Mouse (Mus musculus) hindbrain, embryonic 12.5 days (tissue): ENCODE data around the gene Ube2q1. TPM values are rescaled to one million over a fixed set of nuclear protein-coding genes. Genes with fewer than 3 reads are reported as not detected.

Experiments used
- ATAC-seq: fragments of 200-750 bp; cut with Nextera tagmentation; 2 replicates; pipeline ENCODE4 v1.8.0; 2017; ENCODE audit warnings: moderate TSS enrichment; ENCODE audit not compliant: low FRiP score
- H3K27ac ChIP-seq: fragments of 300-500 bp; sonication (generic); 2 replicates; pipeline ENCODE4 v1.5.1; 2016; ENCODE audit warnings: mild to moderate bottlenecking
- H3K27me3 ChIP-seq: fragments of 300-500 bp; sonication (generic); 2 replicates; pipeline ENCODE4 v1.6.1; 2016; ENCODE audit warnings: mild to moderate bottlenecking
- H3K36me3 ChIP-seq: fragments of 300-500 bp; sonication (generic); 2 replicates; pipeline ENCODE4 v1.6.1; 2016; ENCODE audit warnings: mild to moderate bottlenecking
- H3K4me1 ChIP-seq: fragments of 300-500 bp; sonication (generic); 2 replicates; pipeline ENCODE4 v1.6.1; 2016
- H3K4me2 ChIP-seq: fragments of 300-500 bp; sonication (generic); replicated peaks from 2 replicates; pipeline ENCODE4 v1.6.1; 2016; ENCODE audit warnings: mild to moderate bottlenecking
- H3K4me3 ChIP-seq: fragments of 300-500 bp; sonication (generic); 2 replicates; pipeline ENCODE4 v1.5.1; 2016; ENCODE audit warnings: mild to moderate bottlenecking
- H3K9ac ChIP-seq: fragments of 300-500 bp; sonication (generic); 2 replicates; pipeline ENCODE4 v1.6.1; 2016; ENCODE audit warnings: mild to moderate bottlenecking, moderate library complexity
- H3K9me3 ChIP-seq: fragments of 300-500 bp; sonication (generic); replicated peaks from 2 replicates; pipeline ENCODE4 v1.6.1; 2016; ENCODE audit warnings: mild to moderate bottlenecking
- WGBS: fragments of 180-500 bp; shearing (Covaris S2); methylation state at CpG from one replicate; pipeline ENCODE4 v1.1.7; 2016; 5-methylcytosine and 5-hydroxymethylcytosine counted together
- polyA plus RNA-seq: library from polyadenylated mRNA; unstranded; fragments of >200 nt; fragmentation: Nextera tagmentation; extraction: Ambion mirVana; gene quantifications from 2 replicates; pipeline ENCODE4 v1.2.1, GENCODE M21; 2016

Ube2q1 gene
- 19.2 and 19.9 TPM in 2 replicates for polyA plus RNA-seq

DNA sequence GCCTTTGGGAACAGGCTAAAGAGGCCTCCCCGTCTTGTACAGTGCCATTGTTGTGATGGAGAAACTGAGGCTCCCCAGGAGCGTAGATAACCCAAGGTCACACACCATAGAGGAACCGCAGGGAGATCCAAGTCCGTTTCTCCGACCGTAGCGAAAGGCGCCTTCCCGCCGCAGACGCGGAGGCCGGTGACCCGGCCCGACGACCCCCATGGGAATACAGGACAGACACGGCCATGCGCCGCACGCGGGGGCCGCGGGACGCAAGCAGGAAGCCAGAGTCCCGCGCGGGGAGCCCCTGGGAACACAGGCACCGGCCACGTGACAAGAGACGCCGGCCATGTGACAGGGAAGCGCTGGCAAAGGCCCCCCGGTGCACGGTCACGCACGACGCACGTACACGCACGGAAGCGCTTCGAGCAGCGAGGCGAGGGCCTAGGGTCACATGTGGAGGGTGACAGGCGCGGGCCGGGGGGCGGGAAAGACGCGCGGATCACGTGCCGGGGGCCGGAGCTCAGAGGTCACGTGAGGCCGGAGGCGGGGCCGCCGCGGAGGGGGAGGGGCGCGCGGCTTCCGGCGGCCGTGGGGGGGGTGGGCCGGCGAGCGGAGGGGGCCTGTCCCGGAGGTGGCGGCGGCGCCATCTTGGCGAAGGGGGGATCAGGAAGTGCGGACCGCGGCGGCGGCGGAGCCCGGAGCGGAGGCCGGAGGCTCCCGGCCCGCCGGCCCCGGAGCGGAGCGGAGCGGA lies at the start of gene Ube2q1:
TSS of gene Ube2q1 (plus strand) at position 649 of the 742 bp plus-strand sequence.
- peak within 1 kb of the TSS; percentile 99 for H3K4me3 ChIP-seq
- no peaks in the 10 kb centered on the region for H3K9me3 ChIP-seq
- peak within 1 kb of the TSS; percentile 97 for H3K27ac ChIP-seq
- H3K36me3 ChIP-seq, result peaks cover 18% of the 10 kb centered on the region
- H3K9ac ChIP-seq, result peak within 1 kb of the TSS; percentile 99
- no peaks in the 10 kb centered on the region for H3K27me3 ChIP-seq
- H3K4me1 ChIP-seq, result peaks cover 35% of the 10 kb centered on the region
- ATAC-seq, result peak; percentile 95
- under 1% methylated on average over 69 of the region's 90 CpGs for WGBS
- H3K4me2 ChIP-seq, result peak within 1 kb of the TSS; percentile 90

DNA sequence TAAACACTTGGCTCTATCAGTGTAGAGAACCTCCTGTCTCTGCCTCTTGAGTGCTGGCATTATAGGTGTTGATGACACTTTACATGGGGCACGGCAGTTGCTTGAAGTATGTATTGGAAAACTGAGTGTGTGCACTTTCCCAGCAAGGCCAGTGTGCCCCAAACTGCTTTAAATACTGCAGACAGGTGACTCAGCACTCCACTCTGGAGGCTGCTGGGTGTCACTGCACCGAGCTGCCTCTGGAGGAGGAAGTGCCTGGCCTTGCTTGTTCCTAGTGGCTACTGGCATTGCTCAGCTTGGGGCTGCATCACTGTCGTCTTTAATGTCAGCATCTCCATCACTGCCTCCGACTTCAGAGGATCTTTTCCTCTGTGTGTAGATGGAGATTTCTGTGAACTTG lies 46.4 kb upstream of the Ube2q1 start:
- H3K9ac ChIP-seq, result no peak overlapping the region
- peaks cover 17% of the 10 kb centered on the region for H3K4me1 ChIP-seq
- H3K9me3 ChIP-seq, result no peaks in the 10 kb centered on the region
- no peak overlapping the region for H3K4me3 ChIP-seq
- H3K27ac ChIP-seq, result no peak overlapping the region
- H3K27me3 ChIP-seq, result no peaks in the 10 kb centered on the region
- H3K36me3 ChIP-seq, result no peaks in the 10 kb centered on the region
- no peak for ATAC-seq
- no peak overlapping the region for H3K4me2 ChIP-seq
- WGBS, result 16% methylated on average over 4 of the region's 4 CpGs

DNA sequence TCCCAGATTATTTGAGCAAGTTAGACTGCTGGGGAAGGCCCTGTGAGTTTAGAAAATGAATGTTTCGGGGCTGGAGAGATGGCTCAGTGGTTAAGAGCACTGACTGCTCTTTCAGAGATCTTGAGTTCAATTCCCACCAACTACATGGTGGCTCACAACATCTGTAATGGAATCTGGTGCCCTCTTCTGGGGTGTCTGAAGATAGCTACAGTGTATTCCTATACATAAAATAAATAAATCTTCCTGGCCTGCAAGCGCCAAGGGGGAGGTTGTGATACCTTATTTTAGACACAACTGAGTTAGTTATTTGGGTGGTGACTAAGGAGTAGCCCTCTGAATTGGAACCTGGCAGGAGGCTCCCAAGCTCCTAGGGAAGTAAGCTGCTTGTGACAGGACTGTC lies 44.6 kb upstream of the Ube2q1 start:
- H3K9ac ChIP-seq, result no peak overlapping the region
- H3K27me3 ChIP-seq, result no peaks in the 10 kb centered on the region
- H3K9me3 ChIP-seq, result no peaks in the 10 kb centered on the region
- ATAC-seq, result no peak
- H3K36me3 ChIP-seq, result no peaks in the 10 kb centered on the region
- WGBS, result 81% methylated on average over 2 of the region's 2 CpGs
- H3K4me1 ChIP-seq, result peaks cover 17% of the 10 kb centered on the region
- H3K4me3 ChIP-seq, result no peak overlapping the region
- H3K4me2 ChIP-seq, result no peak overlapping the region
- H3K27ac ChIP-seq, result no peak overlapping the region

DNA sequence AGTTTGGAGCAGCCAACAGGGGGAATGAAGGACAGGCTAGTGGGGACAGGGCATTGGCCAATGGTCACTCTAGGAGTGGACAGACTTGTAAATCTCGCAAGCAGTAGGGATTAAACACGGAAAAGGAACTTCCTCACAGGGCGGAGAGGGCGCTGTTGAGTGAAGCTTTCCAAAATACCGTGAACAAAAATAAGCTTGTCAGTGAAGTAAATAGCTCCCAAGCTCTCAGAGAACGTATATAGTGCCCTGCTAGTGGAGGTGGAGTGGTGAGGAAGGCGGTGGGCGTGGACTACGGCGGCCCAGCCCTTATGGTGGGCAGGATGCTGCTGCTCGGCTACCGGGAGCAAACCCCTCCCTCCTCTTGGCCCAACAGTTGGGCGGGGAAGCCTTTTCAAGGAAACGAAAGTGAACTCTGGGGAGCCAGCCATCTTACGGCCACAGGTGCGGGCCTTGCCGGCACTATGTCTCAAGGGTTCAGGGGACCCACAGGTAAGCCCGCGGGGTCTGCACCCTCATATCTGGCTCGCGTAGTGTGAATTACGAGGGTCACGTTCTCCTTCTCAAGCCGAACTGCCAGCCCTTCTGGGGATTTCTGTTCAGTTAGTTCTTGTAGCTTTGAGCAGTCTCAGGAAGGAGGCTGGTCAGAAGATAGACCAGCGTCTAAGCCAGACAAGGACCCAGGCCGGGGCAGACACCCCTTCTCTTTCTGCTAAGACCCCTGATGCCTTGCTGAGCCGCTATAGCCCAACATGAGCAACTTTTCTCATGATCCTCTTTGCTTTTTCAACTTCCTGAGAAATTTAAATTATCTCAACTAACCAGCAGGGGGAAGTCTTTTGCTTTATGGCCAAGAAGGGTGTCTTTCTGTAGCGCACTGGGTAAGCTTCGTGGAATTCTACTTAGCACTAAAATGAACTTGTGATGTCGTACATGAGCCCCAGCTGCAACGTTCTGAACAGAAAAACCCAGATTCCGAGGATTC lies 42.8 kb upstream of the Ube2q1 start:
- Histone ChIP-seq H3K4me2 (peak overlapping the region; percentile 67), H3K4me1 (peaks cover 17% of the 10 kb centered on the region), H3K4me3 (peak overlapping the region; percentile 43), H3K9me3 (no peaks in the 10 kb centered on the region), H3K27ac (0 out of 2 replicates have a peak overlapping the region, but pooled peaks have one; percentile 23), H3K36me3 (peaks cover 1% of the 10 kb centered on the region), H3K27me3 (no peaks in the 10 kb centered on the region), H3K9ac (peak overlapping the region; percentile 13)
- peak; percentile 76 for ATAC-seq
- WGBS, result 3% methylated on average over 32 of the region's 32 CpGs

DNA sequence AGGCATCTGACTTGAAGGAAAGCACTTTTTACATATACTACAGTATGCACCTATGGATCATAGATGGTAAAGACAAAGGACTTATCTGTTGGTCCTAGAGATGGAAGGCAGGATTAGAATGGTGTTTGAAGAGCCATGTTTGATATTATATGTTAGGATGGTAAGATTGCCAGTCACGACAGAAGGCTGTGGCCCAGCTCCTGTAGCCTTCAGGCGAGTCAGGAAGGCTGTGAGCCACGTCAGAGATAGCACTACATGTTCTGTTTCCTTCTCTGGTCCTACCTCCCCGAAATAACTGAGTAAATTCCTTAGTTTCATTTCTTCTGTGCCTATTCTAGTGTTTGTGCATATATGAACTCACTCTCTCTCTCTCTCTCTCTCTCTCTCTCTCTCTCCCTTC lies 41.3 kb upstream of the Ube2q1 start:
- Histone ChIP-seq H3K9ac (no peak overlapping the region), H3K4me2 (no peak overlapping the region), H3K4me3 (no peak overlapping the region), H3K4me1 (peaks cover 17% of the 10 kb centered on the region), H3K9me3 (no peaks in the 10 kb centered on the region), H3K36me3 (peaks cover 14% of the 10 kb centered on the region), H3K27me3 (no peaks in the 10 kb centered on the region), H3K27ac (no peak overlapping the region)
- ATAC-seq, result no peak
- WGBS, result 82% methylated on average over 4 of the region's 4 CpGs

DNA sequence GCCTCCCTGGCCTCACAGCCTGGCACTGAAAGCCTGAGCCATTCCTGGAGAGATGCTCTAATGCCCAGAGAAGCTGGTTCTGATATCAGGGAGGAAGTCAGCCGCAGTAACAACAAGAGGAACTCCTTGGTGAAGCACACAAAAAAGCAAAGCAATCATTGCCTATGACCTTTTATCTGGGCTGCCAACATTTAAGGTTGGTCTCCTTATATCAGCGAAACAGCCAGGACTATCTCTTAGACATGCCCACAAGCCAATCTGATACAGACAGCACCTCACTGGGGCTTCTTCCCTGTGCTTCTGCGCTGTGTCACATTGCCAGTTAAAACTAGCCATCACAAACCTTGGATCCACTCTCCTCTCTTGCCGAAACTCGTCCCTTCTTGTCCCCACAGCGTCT lies 34.9 kb upstream of the Ube2q1 start:
- no peak overlapping the region for H3K4me2 ChIP-seq
- 95% methylated on average over 6 of the region's 6 CpGs for WGBS
- no peaks in the 10 kb centered on the region for H3K27me3 ChIP-seq
- no peaks in the 10 kb centered on the region for H3K9me3 ChIP-seq
- no peaks in the 10 kb centered on the region for H3K4me1 ChIP-seq
- peaks cover 64% of the 10 kb centered on the region for H3K36me3 ChIP-seq
- H3K9ac ChIP-seq, result no peak overlapping the region
- no peak overlapping the region for H3K4me3 ChIP-seq
- ATAC-seq, result no peak
- no peak overlapping the region for H3K27ac ChIP-seq

DNA sequence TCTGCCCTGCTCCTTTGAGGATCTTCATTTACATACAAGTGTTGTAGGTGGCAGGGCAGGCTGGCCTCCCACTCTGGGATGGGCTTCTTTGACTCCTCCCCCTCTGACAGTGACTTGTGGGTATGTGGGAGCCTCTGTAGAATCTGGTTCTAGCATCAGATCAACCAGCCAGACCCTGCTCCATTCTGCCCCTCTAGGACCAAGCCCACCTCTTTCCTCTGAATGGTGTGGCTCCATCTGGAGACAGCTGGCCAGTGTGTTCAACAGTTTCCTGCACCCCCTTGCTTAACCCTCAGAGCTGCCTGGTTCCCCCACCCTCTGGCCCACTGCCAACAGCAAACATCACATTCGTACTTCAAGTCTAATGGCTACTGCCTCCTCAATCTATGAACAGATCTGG lies 21.1 kb upstream of the Ube2q1 start:
- Histone ChIP-seq H3K27ac (no peak overlapping the region), H3K9me3 (no peaks in the 10 kb centered on the region), H3K36me3 (peaks cover 89% of the 10 kb centered on the region), H3K4me2 (no peak overlapping the region), H3K4me3 (no peak overlapping the region), H3K4me1 (0 out of 2 replicates have a peak, but pooled peaks cover 7% of the 10 kb centered on the region), H3K27me3 (no peaks in the 10 kb centered on the region), H3K9ac (no peak overlapping the region)
- ATAC-seq, result no peak
- 52% methylated on average over 1 of the region's 1 CpGs for WGBS

DNA sequence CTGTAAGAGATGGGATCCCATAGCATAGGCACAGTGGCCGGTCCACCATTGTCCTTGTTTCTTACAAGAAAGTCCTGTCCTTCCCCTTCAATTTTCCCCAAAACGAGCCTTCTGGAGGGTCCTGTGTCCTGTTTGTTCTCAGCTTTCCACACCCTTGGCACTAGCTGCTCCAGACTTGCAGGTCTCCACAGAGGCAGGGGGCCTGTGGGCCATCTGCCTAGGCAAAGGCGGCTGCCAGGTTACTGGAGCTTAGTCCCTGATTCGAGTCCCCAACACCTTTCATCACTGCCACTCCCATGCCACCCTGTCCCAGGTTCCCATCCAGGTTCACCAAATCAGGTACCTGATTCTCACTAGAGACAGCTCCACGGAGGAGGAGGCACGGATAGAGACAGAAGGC lies 18.1 kb upstream of the Ube2q1 start:
- ATAC-seq, result no peak
- Histone ChIP-seq H3K27ac (no peak overlapping the region), H3K4me2 (no peak overlapping the region), H3K27me3 (no peaks in the 10 kb centered on the region), H3K9me3 (no peaks in the 10 kb centered on the region), H3K4me3 (no peak overlapping the region), H3K36me3 (peaks cover 63% of the 10 kb centered on the region), H3K4me1 (peaks cover 34% of the 10 kb centered on the region), H3K9ac (no peak overlapping the region)
- 75% methylated on average over 6 of the region's 6 CpGs for WGBS

DNA sequence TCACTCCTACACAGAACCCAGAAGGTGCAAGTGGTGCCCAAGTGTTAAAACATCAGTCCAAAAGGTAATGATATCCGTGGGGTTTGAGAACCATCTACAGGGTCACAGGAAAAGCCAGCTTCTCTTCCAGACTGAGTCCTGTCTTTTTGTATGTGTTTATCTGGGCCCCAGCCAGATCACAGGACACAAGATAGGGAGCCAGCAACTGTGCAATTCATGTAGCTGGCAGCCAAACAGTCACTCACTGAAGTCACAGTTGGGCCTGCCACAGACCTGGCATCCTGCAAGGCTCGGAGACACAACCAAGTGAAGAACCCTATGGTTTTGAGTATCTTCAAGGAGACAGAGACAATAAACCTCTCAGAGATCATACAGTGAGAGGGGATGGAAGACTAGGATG lies 15.6 kb upstream of the Ube2q1 start:
- Histone ChIP-seq H3K9me3 (no peaks in the 10 kb centered on the region), H3K4me1 (peaks cover 35% of the 10 kb centered on the region), H3K27me3 (no peaks in the 10 kb centered on the region), H3K9ac (no peak overlapping the region), H3K27ac (no peak overlapping the region), H3K4me2 (peak overlapping the region; percentile 52; the same call in 1 of the 2 replicates), H3K4me3 (no peak overlapping the region), H3K36me3 (peaks cover 60% of the 10 kb centered on the region)
- no peak for ATAC-seq
- 80% methylated on average over 2 of the region's 2 CpGs for WGBS

DNA sequence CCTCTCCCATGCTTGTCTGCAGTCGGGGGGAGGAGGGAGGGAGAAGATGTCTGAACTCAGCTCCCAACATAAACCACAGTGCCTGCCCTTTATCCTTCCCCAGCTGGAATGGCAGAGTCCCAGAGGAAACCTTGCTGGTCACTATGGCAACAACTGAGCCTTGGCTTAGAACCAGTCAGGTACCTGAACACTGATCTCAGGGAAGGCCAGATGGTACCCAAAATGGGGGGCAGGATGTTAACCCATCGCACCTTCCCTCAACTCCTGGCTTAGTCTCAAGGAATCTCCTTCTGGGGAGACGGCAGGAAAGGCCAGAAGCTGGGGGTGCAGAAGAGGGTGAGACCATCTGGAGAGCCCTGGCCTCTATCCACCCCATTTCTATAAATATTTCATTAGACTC lies 13.6 kb upstream of the Ube2q1 start:
- peak overlapping the region; percentile 52 for H3K4me2 ChIP-seq
- peak overlapping the region; percentile 53; the same call in 1 of the 2 replicates for H3K9ac ChIP-seq
- peak overlapping the region; percentile 20 for H3K4me3 ChIP-seq
- H3K36me3 ChIP-seq, result peaks cover 47% of the 10 kb centered on the region
- no peaks in the 10 kb centered on the region for H3K9me3 ChIP-seq
- H3K27me3 ChIP-seq, result no peaks in the 10 kb centered on the region; the same call in 1 of the 2 replicates
- WGBS, result 78% methylated on average over 2 of the region's 3 CpGs
- peak overlapping the region; percentile 60 for H3K27ac ChIP-seq
- 0 out of 2 replicates have a peak, but pooled peaks have one; percentile 15 for ATAC-seq
- peaks cover 49% of the 10 kb centered on the region for H3K4me1 ChIP-seq

DNA sequence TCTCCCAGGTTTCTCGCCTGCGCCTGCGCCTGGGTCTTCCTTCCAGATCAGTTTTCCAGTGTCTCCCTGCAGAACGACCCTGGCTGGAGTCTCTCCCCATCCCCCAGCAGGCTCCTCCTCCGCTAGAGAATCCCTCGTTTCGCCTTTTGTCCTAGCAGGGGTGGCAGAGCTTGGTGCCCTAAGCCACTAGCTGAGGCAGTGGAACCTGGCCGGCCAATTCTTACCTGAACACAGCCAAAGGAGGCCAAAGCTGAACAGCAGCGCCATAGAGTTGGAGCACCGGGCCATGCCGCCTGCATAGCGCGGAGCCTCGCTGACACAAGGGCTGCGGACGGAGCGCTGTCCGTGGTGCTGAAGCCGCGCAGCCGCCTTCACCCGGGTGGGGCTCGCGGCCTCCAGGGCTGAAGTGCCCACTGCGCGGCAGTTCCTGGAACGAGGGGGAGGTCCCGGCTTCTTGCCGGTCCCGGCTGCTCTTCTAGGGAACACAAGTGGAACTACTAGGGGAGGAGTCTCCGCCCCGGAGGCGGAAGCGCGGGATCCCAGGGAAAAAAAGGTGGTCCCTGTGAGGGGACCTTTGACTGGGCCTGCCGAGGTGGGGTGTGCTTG lies 9.2 kb upstream of the Ube2q1 start, which contains the start of gene Chrnb2:
TSS of gene Chrnb2 (minus strand) at position 514 of the 606 bp plus-strand sequence.
- Histone ChIP-seq H3K4me3 (peak within 1 kb of the TSS; percentile 57), H3K36me3 (peaks cover 23% of the 10 kb centered on the region), H3K27me3 (no peaks in the 10 kb centered on the region; the same call in none of the 2 replicates), H3K27ac (peak within 1 kb of the TSS; percentile 88), H3K4me1 (peaks cover 35% of the 10 kb centered on the region), H3K4me2 (peak within 1 kb of the TSS; percentile 68), H3K9ac (peak within 1 kb of the TSS; percentile 75), H3K9me3 (no peaks in the 10 kb centered on the region)
- ATAC-seq, result peak; percentile 71
- under 1% methylated on average over 36 of the region's 36 CpGs for WGBS

DNA sequence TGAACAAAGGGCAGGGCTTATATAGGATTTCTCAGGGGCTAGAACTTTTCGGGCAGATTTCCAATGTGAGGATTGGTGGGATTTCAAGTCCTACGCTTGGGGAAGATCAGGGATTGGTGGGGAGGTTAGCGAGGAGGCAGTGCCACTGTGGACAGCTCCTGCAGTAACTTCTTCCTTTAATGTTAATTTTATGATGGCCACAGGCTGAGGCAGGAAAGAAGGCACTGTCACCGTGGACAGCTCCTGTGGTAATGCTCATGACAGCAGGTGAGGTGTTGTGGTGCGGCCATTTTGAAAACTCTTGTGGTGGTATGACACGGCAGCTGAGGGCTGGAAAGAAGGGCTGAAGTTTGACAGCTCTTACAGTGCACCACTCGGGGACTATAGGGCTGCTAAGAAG lies 3.8 kb upstream of the Ube2q1 start:
- no peak overlapping the region for H3K9ac ChIP-seq
- H3K9me3 ChIP-seq, result no peaks in the 10 kb centered on the region
- no peak overlapping the region for H3K4me3 ChIP-seq
- WGBS, result 77% methylated on average over 7 of the region's 7 CpGs
- ATAC-seq, result no peak
- H3K4me2 ChIP-seq, result no peak overlapping the region
- no peaks in the 10 kb centered on the region; the same call in 1 of the 2 replicates for H3K27me3 ChIP-seq
- peaks cover 25% of the 10 kb centered on the region for H3K4me1 ChIP-seq
- H3K36me3 ChIP-seq, result no peaks in the 10 kb centered on the region
- no peak overlapping the region for H3K27ac ChIP-seq
